Mouse (Mus musculus) embryonic fibroblast, embryonic 13.5 days (primary cell): ENCODE results near the gene Snai1. TPM values are rescaled to one million over a fixed set of nuclear protein-coding genes. Genes with fewer than 3 reads are reported as not detected.

ENCODE experiments used
- H3K27ac ChIP-seq: 2 replicates; pipeline ENCODE4 v1.5.1; 2012; ENCODE audit warnings: low read length, control low read depth, inconsistent platforms; ENCODE audit not compliant: insufficient read depth
- H3K4me1 ChIP-seq: 2 replicates; pipeline ENCODE4 v1.6.1; 2011; ENCODE audit warnings: low read length; ENCODE audit not compliant: control insufficient read depth, insufficient read depth
- H3K4me3 ChIP-seq: 2 replicates; pipeline ENCODE4 v1.5.1; 2011; ENCODE audit warnings: mild to moderate bottlenecking, control low read depth, low read length; ENCODE audit not compliant: insufficient read depth
- CTCF ChIP-seq: IDR thresholded peaks from 2 replicates; pipeline ENCODE4 v1.5.1; 2011; ENCODE audit warnings: mild to moderate bottlenecking, control low read depth, low read length, moderate library complexity, borderline replicate concordance; ENCODE audit not compliant: insufficient read depth
- POLR2A ChIP-seq: IDR thresholded peaks from 2 replicates; pipeline ENCODE4 v1.6.1; 2011; ENCODE audit warnings: low read depth, mild to moderate bottlenecking, control low read depth, low read length, moderate library complexity
- polyA plus RNA-seq: library from polyadenylated mRNA; stranded (reverse); fragments of >200 nt; gene quantifications from 2 replicates; pipeline ENCODE4 v1.2.4, GENCODE M21; 2011; ENCODE audit warnings: low read depth; ENCODE audit not compliant: missing spikeins, insufficient read length

Snai1 gene
- 73.0 and 82.3 TPM in 2 replicates for polyA plus RNA-seq

GRCm38 (mm10) chr2:167537476-167538297, at the start of gene Snai1:
TSS of gene Snai1 (plus strand) at chr2:167538195.
- Histone ChIP-seq H3K27ac (peak within 1 kb of the TSS; percentile 73), H3K4me3 (peak within 1 kb of the TSS; percentile 68), H3K4me1 (no peaks in the 10 kb centered on the region)
- TF ChIP-seq CTCF (peak; percentile 61), POLR2A (peak; percentile 100)

GRCm38 (mm10) chr2:167490813-167491525, 47.0 kb upstream of the Snai1 start:
- H3K27ac ChIP-seq, result peak overlapping the region; percentile 78
- H3K4me1 ChIP-seq, result 0 out of 2 replicates have a peak, but pooled peaks cover 5% of the 10 kb centered on the region
- no peak for TF ChIP-seq CTCF
- peak; percentile 31; the same call in 1 of the 2 replicates for TF ChIP-seq POLR2A
- H3K4me3 ChIP-seq, result peak overlapping the region; percentile 85

- Histone ChIP-seq H3K27ac (peak within 1 kb of the TSS; percentile 78), H3K4me1 (0 out of 2 replicates have a peak, but pooled peaks cover 5% of the 10 kb centered on the region), H3K4me3 (peak within 1 kb of the TSS; percentile 85)
- no peak for TF ChIP-seq CTCF
- no peak for TF ChIP-seq POLR2A
Measured at GRCm38 (mm10) chr2:167491757-167492708, 46.0 kb upstream of the Snai1 start, which contains the start of gene Rnf114. TSS of gene Rnf114 (plus strand) at chr2:167492645.

GRCm38 (mm10) chr2:167492713-167493636, 45.0 kb upstream of the Snai1 start, which contains the start of gene Spata2:
TSS of gene Spata2 (minus strand) at chr2:167492887.
- Histone ChIP-seq H3K4me1 (0 out of 2 replicates have a peak, but pooled peaks cover 5% of the 10 kb centered on the region), H3K27ac (peak within 1 kb of the TSS; percentile 78), H3K4me3 (peak within 1 kb of the TSS; percentile 85)
- peak; percentile 60 for TF ChIP-seq POLR2A
- TF ChIP-seq CTCF, result no peak

- H3K27ac ChIP-seq, result no peak overlapping the region
- no peaks in the 10 kb centered on the region for H3K4me1 ChIP-seq
- no peak for TF ChIP-seq CTCF
- no peak for TF ChIP-seq POLR2A
- no peak overlapping the region for H3K4me3 ChIP-seq
Measured at GRCm38 (mm10) chr2:167496437-167496836, 41.6 kb upstream of the Snai1 start.

GRCm38 (mm10) chr2:167497272-167497671, 40.7 kb upstream of the Snai1 start:
- Histone ChIP-seq H3K27ac (no peak overlapping the region), H3K4me1 (no peaks in the 10 kb centered on the region), H3K4me3 (no peak overlapping the region)
- 0 out of 2 replicates have a peak, but pooled peaks have one; percentile 26 for TF ChIP-seq CTCF
- TF ChIP-seq POLR2A, result no peak

GRCm38 (mm10) chr2:167502554-167503252, 35.3 kb upstream of the Snai1 start:
- Histone ChIP-seq H3K4me3 (peak overlapping the region; percentile 86), H3K27ac (no peak overlapping the region), H3K4me1 (peaks cover 9% of the 10 kb centered on the region; the same call in 1 of the 2 replicates)
- no peak; the same call in none of the 2 replicates for TF ChIP-seq POLR2A
- TF ChIP-seq CTCF, result no peak
